Mouse (Mus musculus): ENCODE measurements around the gene Mtch2. TPM values are rescaled to one million over a fixed set of nuclear protein-coding genes. Genes with fewer than 3 reads are reported as not detected.

The Mtch2 gene
- total RNA-seq, 4 experiments from 2014 or later, result 136 to 235 (median 166) TPM

GRCm38 (mm10) chr2:90910861-90911260 lies 63.9 kb downstream of the Mtch2 start:
- DNase-seq, result no peak

GRCm38 (mm10) chr2:90911668-90912067 lies 64.7 kb downstream of the Mtch2 start:
- DNase-seq, result no peak

- DNase-seq, result peak; percentile 44
These were observed 66.7 kb downstream of the Mtch2 start for GRCm38 (mm10) chr2:90913671-90914070.

- no peak for DNase-seq
These were observed 68.6 kb downstream of the Mtch2 start for GRCm38 (mm10) chr2:90915516-90915915.

Other genes with a start within 250 kb of the Mtch2 start
- 10 to 100 TPM; 19.8 to 33.5 (median 23.4) TPM for gene Nup160, start 169.9 kb upstream of the Mtch2 start, total RNA-seq (2022)
- gene Fnbp4, start 101.8 kb upstream of the Mtch2 start, total RNA-seq (2022), result 100 to 1,000 TPM in 1 of 4 experiments, 10 to 100 TPM in 3; 42.9 to 112 (median 72.3) TPM
- 1 to 10 TPM in 2 of 4 experiments, under 1 TPM in 2; 0.78 to 1.0 (median 1.00) TPM for gene Agbl2, start 64.4 kb upstream of the Mtch2 start, total RNA-seq (2022)
- 1 to 10 TPM; 1.6 to 3.5 (median 2.8) TPM for gene C1qtnf4, start 38.7 kb downstream of the Mtch2 start, total RNA-seq (2022)
- gene Kbtbd4, start 57.6 kb downstream of the Mtch2 start, total RNA-seq (2022), result 10 to 100 TPM; 41.4 to 48.0 (median 45.2) TPM
- gene Ndufs3, start 57.7 kb downstream of the Mtch2 start, total RNA-seq (2022), result 100 to 1,000 TPM; 308 to 467 (median 370) TPM
- gene Celf1, start 93.2 kb downstream of the Mtch2 start, total RNA-seq (2022), result 100 to 1,000 TPM in 1 of 4 experiments, 10 to 100 TPM in 3; 74.4 to 102 (median 89.7) TPM
- 1 to 10 TPM; 1.6 to 7.5 (median 3.5) TPM for gene Rapsn, start 188.5 kb downstream of the Mtch2 start, total RNA-seq (2022)
- gene Psmc3, start 206.9 kb downstream of the Mtch2 start, total RNA-seq (2022), result 100 to 1,000 TPM; 172 to 187 (median 179) TPM
- 10 to 100 TPM; 31.4 to 57.3 (median 43.5) TPM for gene Slc39a13, start 223.3 kb downstream of the Mtch2 start, total RNA-seq (2022)
- gene Spi1, start 235.2 kb downstream of the Mtch2 start, total RNA-seq (2022), result 1 to 10 TPM; 6.3 to 9.6 (median 7.9) TPM

Data from adrenal gland, adult 8-10 months (tissue).